8 mouse cellular contexts compared by ENCODE assay signal in genomic region chr7:27688815-27689612, GRCm38 (mm10). TPM values are rescaled to one million over a fixed set of nuclear protein-coding genes. Genes with fewer than 3 reads are reported as not detected.
DNase-seq lines count a peak whose midpoint lies in the region; ATAC-seq lines count a peak whose summit lies in the region.

Zfp607b (plus strand) TSS chr7:27689340.

- peak; percentile 98 for DNase-seq in Muller cell, postnatal 12 days (ENCODE audit: inconsistent ontology term)
- DNase-seq in cerebellum, adult 9-11 months: peak; percentile 97
- peak; percentile 97 for DNase-seq in frontal cortex, adult 2 months (ENCODE audit: extremely low spot score in 1 of 2, low spot score in 1 of 2)
- peak; percentile 89 for DNase-seq in hindbrain, embryonic 11.5 days (ENCODE audit: low spot score)
- peak; percentile 83 to 87 for DNase-seq in layer of hippocampus, postnatal 10 days (ENCODE audit: low spot score in 2 of 2)
- DNase-seq in lung, postnatal 10 days: peak; percentile 96
- DNase-seq in ovary, postnatal 36 days (ENCODE audit: low spot score): peak; percentile 84
- peak; percentile 91 for DNase-seq in thymus, postnatal 25 days

- no peaks in the 10 kb centered on the region for H3K4me1 ChIP-seq in hindbrain, embryonic 11.5 days (replicated peaks; ENCODE audit: control insufficient read depth, insufficient read depth, low read length)

- H3K27me3 ChIP-seq in hindbrain, embryonic 11.5 days (ENCODE audit: control insufficient read depth, insufficient read depth, low read length): no peaks in the 10 kb centered on the region

- WGBS in hindbrain, embryonic 11.5 days: 2% methylated on average over 19 of the region's 19 CpGs

- no peaks in the 10 kb centered on the region for H3K36me3 ChIP-seq in hindbrain, embryonic 11.5 days (ENCODE audit: control insufficient read depth, insufficient read depth, low read length)

- H3K27ac ChIP-seq in hindbrain, embryonic 11.5 days (ENCODE audit: low read depth, low read length): peak within 1 kb of the TSS; percentile 37; the same call in 1 of the 2 replicates

- peak within 1 kb of the TSS; percentile 60 for H3K9ac ChIP-seq in hindbrain, embryonic 11.5 days (ENCODE audit: low read depth, low read length)

- peak within 1 kb of the TSS; percentile 57 for H3K4me2 ChIP-seq in hindbrain, embryonic 11.5 days (replicated peaks; ENCODE audit: low read depth, low read length)

- peak; percentile 98 for ATAC-seq in hindbrain, embryonic 11.5 days (ENCODE audit: low FRiP score)

- H3K9me3 ChIP-seq in hindbrain, embryonic 11.5 days (ENCODE audit: control insufficient read depth, low read length): no peaks in the 10 kb centered on the region

- H3K4me3 ChIP-seq in hindbrain, embryonic 11.5 days (ENCODE audit: low read depth, low read length): peak within 1 kb of the TSS; percentile 38

RNA-seq across cellular contexts. Expression of gene Zfp607b, which starts in this region (rescaled TPM):
- polyA plus RNA-seq in frontal cortex, adult 2 months (2012; rRNA removed): 7.2 and 8.2 TPM in 2 replicates
- polyA plus RNA-seq in hindbrain, embryonic 11.5 days (2014; fragmentation: Nextera tagmentation; extraction: Ambion mirVana): 7.3 and 8.5 TPM in 2 replicates
- 1 to 10 TPM; 9.2 to 9.7 TPM for total RNA-seq in layer of hippocampus, postnatal 10 days (2021)

Comparison
In these comparisons a context has a peak if more than half of its experiments do, and no peak if none do; other contexts are left out.
1. Peak in every context shown above with its lines: DNase-seq, ATAC-seq, H3K4me3 ChIP-seq and H3K27ac ChIP-seq.